Mouse (Mus musculus) kidney, adult 2 months (tissue): ENCODE data around the gene Rbm19.

Experiments used
- CTCF ChIP-seq: fragments of 200-500 bp; conservative IDR thresholded peaks from 2 replicates; pipeline ENCODE4 v1.5.1; 2011; ENCODE audit warnings: low read depth, mild to moderate bottlenecking, control low read depth, low read length, moderate library complexity, mixed read lengths; ENCODE audit not compliant: insufficient read depth, insufficient read length
- POLR2A ChIP-seq: fragments of 200-500 bp; IDR thresholded peaks from one replicate; pipeline ENCODE4 v1.6.1; 2011; ENCODE audit warnings: low read depth, low read length, control low read depth

DNA sequence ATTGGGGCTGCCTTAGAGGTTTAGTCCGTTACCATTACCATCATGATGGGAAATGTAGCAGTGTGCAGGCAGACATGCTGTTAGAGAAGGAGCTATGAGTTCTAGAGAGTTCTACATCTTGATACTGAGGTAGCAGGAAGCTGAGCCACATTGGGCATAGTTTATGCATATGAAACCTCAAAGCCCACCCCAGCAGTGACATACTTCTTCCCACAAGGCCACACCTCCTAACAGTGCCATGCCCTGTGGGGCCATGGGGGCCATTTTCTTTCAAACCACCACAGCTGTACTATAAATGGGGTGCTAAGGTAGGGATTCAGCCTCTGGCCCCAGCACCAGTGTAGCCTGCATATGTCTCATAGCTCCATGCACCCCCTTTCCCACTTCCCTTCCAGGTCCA is 21.6 kb downstream of the Rbm19 start:
- TF ChIP-seq CTCF (no peak), POLR2A (no peak)
